Mouse (Mus musculus) heart, adult 18-20 months (tissue): Measurements from ENCODE around the gene Ncor1. TPM values are rescaled to one million over a fixed set of nuclear protein-coding genes. Genes with fewer than 3 reads are reported as not detected.
"Not testable (repeated sequence)": the region's sequence is repeated elsewhere in the genome, so short reads cannot be mapped to it uniquely, and the experiment has no call there.

Experiments
- DNase-seq, 2 experiments: peaks; one replicate each; pipeline ENCODE4 v3.0.0; 2021 to 2022; ENCODE audit warnings: mixed read lengths in 1 of 2
- long read RNA-seq, 2 experiments: library from polyadenylated mRNA; stranded (forward); transcript quantifications; one replicate each; pipeline ENCODE4 v2.0.0; 2021
- total RNA-seq, 2 experiments: library from RNA; stranded (reverse); gene quantifications; 2 replicates each; pipeline ENCODE4 v1.2.3; 2021

The Ncor1 gene
- total RNA-seq: 100 to 1,000 TPM; 113 to 127 TPM
- long read RNA-seq, experiment 1, transcript Ncor1-203 (9 exons, 3,171 nt): major isoform, 5 of 24 reads
- long read RNA-seq, experiment 1, partial matches to known transcripts: 10 of 24 reads
- long read RNA-seq, experiment 1, other reads (novel, unspliced or antisense): 9 of 24 reads
- long read RNA-seq, experiment 2, partial matches to known transcripts: 5 of 13 reads
- long read RNA-seq, experiment 2, other reads (novel, unspliced or antisense): 7 of 13 reads

DNA sequence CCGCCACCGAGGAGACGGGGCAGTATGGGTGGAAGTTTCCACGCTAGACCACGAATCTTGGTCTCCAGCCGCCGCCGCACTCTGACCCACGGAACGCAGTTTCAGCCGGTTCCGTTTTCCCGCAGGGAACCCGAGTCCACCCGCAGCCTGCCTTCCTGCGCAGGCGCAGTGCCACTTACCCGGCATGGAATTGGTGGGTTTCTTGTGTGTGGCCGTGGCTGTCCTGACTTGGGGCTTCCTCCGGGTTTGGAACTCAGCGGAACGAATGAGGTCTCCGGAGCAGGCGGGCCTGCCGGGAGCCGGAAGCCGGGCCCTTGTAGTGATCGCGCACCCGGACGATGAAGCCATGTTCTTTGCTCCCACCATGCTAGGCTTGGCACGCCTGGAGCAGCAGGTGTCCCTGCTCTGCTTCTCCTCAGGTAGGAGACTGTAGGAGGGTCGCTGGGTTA is at the start of gene Ncor1, which contains the start of gene Pigl:
TSS of gene Ncor1 (minus strand) at position 266 of the 449 bp plus-strand sequence.
TSS of gene Pigl (plus strand) at position 185 of the 449 bp plus-strand sequence.
- DNase-seq: peak; percentile 90

DNA sequence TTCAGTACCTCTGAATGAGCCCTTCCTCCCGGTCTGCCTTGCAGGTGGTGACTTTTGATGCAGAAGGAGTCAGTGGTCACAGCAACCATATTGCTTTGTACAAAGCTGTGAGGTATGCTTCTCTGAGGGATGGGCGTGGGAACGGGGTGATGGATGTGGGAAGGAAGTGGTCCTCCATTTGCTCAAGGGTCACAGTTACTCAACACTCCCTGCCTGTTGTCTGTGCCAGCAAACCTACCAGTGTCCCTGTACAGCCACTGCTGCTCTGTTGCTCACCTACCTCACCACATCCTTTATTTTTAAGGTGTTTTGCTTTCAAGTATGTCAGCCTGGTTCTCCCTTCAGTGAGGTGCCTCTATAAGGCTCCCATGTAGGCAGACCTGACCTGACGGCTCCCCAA is 49.3 kb upstream of the Ncor1 start:
- DNase-seq: no peak

DNA sequence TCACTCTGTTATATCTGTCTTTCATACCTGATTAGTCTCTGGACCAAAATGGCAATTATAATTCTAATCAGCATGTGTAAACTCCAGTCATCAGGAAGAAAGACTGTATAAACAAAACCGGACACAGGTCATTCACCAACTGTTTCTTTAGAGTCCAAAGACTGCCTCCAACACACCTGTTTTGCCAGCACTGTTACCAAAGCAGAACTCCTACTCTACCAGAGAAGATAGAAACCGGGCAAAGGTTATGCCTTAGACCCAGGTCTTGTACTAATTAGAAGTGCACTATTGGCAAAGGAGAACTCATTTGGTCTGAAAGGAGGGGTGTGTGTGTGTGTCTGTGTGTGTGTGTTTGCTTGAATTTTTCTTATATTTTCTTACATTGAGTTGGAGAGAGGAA is 42.2 kb upstream of the Ncor1 start:
- DNase-seq: no peak

DNA sequence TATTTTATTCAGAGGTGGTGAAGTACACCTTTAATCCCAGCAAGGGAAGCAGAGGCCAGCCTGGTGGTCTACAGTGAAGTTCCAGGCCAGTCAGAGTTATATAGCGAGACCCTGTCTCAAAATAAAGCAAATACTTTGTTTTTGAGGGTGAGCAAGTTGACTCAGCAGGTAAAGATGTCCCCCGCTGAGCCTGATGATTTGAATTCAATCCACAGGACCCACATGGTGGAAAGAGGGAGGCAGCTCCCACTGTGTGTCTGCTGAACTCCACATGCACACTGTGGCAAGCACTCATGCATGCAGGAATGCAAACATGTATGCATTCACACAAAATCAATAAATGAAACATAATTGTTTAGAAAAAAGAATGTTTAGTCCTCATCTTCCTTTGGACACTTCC is 40.5 kb upstream of the Ncor1 start:
- no peak for DNase-seq

DNA sequence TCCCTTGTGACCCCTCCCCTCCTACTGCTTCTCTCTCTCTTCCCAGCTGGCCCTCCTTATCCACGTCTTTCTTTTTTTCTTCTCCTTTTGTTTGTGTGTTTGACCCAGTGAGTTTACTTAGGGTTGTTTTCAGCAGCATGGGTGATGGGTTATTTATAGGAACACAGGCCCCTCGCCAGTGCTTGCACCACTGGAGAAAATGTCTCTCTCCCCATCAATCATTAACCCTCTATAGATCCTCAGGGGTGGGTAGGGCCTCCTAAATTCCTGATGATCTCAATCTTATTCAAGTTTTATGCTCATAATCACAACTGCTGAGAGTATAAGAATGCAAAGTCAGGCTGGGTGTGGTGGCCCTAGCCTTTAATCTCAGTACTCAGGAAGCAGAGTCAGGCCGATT is 38.8 kb upstream of the Ncor1 start:
- no peak for DNase-seq

DNA sequence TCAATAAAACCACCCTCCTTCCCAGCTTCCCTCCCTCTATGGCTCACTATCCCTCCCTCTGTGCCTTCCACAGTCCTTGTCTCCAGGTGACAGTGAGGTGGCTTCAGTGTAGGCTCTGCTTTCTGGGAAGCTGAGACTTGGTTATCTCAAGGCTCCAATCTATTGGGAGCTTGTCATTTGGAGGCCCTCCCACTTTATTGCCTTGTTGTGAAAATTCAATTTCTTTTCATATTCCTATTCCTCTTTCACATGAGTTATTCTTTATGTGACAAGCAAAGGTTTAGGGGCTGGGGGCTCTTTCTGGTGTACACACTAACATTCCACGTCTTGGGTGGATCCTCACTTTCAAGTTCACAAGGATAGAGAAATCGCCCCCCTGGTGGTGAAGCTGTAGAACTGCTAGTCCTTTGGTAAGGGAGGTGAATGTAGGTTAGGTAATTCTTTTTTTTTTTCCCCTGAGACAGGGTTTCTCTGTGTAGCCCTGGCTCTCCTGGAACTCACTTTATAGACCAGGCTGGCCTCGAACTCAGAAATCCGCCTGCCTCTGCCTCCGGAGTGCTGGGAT is 37.9 kb upstream of the Ncor1 start:
- DNase-seq: peak; percentile 20 to 54

DNA sequence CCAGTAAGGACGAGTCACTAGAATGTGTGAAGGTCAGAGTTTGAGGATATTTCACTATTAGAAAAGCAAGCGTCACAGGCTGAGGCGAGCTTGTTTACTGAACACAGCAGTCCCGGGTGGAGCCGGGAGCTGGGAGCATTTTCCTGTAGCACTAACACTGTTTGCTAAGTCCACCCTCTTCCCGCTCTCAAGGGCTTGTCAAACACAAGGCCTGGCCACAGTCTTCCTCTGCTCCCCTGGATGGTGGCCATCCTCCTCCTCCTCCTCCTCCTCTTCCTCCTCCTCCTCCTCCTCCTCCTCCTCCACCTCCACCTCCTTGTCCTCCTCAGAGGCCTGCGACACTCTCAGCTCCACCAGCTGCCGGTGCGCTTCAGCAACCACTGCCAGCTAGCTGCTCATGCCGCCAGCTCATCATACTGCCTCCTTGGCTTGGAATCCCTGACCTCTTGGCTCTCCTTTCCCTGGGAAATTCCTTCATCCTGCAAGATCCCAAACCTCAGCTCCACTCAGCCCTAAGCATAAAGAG is 37.0 kb upstream of the Ncor1 start:
- DNase-seq: peak; percentile 71 to 73

DNA sequence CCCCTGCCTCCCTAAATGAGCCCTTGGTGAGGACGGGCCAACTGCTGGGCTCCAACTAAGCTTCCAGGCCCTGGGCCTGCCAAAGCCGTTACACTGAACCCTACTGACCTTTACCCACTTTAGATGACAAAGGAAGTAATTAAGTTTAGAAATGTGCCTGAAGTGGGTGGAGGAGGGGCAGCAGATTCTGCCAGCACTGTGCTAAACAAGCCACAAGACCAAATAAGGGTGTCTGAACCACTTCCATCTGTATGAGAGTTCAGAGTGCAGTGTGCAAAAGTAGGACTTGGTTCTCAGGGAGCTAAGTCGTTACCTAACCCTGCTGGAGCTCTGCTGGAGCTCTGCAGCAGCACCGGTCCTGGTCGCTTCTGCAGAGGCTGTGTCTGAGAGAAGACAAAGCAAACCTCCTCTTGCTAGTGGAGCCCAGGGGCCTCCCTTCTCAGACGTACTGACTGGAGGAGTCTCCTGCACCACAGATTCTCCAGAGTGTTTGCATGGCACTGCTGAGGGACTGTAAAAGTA is 36.5 kb upstream of the Ncor1 start:
- DNase-seq: peak in 1 of 2 experiments; percentile 81

DNA sequence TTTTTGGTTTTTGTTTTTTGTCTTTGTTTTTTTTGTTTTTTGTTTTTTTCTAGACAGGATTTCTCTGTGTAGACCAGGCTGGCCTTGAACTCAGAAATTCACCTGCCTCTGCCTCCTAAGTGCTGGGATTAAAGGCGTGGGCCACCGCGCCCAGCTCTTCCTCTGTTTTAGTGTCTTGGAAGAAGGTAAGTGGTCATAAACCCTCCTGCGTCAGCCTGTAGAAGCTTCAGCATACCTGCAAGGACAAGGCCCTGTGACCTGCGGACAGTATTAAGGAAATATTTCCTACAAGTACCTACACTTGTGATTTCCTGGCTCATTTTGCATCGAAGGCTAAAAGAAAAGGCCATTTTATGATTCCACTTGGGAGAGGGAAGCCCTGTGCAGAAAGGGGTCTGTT is 35.4 kb upstream of the Ncor1 start:
- DNase-seq: no peak

DNA sequence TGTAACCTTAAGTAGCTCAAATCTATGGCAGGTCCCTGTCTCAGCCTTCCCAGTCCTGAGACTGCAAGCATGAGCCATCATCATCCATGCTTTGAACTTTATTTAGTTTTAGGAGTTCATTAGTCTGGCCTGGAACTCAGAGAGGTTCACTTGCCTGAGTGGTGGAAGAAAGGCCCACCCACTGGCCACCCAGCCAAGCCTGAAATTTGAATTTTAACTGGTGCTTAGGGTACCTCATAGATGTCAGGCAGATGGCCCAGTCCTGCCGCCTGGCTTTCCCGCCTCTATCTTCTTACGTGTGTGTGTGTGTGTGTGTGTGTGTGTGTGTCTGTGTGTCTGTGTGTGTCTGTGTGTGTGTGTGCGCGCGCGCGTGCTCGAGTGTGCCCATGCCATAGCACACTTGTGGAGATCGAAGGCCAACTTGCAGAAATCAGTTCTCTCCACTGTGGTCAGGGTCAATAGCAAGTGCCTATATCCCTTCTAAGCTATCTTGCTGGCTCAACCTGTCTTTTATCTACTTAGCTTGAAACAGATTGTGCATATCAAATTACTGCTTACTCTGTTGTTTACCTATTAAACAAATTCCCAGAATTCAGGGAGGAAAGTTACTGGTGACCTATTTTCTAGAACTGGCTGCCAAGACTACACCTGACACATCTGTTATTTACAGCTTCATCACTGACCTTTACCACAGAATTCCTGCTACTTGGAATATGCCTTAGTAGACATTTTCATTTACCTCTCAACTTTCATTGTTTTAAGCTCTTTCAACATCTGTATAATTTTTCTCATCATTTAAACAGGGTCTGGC is 29.4 kb upstream of the Ncor1 start:
- no peak for DNase-seq

DNA sequence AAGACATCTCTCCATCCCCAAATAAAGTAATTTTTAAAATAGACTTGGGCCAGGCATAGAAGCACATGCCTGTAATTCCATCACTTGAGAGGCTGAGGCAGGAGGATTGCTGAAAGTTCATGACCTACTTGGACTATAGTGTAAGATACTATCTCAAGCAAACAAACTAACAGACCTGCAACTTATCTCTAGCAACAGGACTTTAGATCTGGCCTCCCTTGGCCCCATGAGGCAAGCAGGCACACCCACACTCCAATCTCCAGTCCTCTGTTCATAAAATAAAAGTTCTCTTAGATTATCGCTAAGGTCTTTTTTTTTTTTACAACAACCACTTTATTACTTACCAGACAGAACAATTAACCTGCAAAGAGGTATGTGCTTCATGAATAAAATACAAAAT is 28.6 kb upstream of the Ncor1 start:
- no peak for DNase-seq

DNA sequence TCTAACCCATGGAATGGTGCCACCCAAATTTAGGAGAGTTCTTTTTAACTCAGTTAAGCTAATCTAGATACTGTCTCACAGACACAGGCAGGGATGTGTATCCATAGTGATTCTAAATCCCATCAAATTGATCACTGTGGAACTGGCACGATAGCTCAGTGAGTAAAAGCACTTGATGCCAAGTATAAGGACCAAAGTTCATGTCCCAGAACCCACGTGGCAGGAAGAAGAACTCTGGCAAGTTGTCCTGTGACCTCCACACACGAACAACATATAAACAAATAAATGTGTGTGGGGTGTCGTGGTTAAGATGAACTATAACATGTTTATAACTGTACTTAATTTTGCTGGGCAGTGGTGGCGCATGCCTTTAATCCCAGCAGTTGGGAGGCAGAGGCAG is 21.2 kb upstream of the Ncor1 start:
- no peak for DNase-seq

DNA sequence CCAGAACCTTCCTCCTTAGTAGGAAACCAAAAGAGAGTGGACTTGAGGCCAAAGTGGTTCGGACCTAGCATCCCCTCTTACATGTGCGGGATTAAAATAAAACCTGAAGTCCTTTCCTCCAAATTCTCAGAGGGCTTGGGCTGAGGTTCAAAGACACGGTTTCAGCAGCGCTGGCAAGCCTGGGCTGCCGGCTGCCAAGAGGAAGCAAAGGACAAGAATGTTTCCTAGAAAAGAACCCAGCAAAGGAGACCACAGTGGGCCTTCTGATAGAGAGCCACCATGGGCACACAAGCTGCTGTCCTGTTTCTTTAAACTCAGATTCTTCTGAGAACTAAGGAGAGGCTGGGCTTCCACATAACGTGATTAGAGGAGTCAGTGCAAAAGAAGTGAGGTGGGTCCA is 20.6 kb upstream of the Ncor1 start:
- peak in 1 of 2 experiments; percentile 26 for DNase-seq

DNA sequence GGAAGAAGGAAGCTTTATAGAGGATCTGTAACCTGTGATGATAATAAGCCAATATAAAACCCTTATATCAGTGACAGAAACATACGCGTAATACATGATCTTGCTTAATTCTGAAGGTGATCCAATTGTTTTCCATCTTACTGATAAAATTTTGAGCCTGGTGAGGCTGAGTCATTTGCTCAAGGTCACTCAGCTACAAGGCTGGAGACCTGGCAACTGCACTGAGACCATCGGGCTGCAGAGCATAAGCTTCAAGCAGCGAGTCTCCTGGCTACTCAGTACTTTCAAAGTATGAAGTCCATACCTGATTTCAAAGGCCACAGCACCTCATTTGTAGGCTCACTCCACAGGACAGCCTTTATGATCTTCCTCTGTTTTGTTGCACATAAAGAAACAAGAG is 17.8 kb upstream of the Ncor1 start:
- no peak for DNase-seq

DNA sequence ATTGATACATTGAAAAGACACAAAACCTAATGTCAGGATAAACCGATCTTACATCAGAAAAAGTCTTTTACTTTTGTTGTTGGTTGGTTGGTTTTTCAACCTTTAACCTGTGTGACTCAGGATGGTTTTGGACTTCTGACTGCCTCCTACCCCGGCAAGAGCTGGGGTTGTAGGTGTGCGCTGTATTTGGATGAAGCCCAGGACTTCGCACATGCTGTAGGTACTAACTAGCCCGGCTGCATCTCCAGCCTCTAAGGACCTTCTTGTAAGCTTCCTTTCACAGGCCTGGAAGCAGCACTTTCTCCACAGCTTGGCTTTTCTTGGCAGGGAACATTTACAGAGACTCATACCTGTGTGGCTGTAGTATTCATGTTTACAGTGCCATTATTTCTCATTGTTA is 15.2 kb upstream of the Ncor1 start:
- DNase-seq: no peak

DNA sequence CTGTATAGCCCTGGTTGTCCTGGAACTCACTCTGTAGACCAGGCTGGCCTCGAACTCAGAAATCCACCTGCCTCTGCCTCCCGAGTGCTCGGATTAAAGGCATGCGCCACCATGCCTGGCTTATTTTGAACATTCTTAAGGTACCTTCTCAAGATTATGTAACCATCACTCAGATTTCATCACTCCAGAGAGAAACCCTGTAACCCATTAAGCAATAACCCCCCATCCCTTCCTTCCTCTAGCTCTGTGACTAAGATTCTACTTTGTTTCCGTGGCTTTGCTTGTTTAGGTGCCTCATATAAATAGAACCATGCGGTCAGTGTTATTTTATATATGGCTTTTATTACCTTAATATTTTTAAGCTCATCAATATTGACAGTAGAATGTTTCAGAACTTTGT is 12.1 kb upstream of the Ncor1 start:
- DNase-seq: no peak

DNA sequence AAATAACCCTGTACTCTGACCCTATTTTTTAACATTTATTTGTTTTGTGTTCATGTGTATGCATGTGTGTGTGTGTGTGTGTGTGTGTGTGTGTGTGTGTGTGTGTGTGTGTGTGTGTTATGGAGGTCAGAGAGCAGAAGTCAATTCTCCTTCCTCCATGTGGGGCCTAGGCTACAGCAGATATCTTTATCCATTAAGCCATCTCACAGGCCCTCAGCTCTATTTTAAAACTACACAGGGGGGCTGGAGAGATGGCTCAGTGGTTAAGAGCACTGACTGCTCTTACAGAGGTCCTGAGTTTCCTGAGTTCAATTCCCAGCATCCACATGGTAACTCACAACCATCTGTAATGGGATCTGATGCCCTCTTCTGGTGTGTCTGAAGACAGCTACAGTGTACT is 8.9 kb upstream of the Ncor1 start:
- DNase-seq: not testable (repeated sequence)

DNA sequence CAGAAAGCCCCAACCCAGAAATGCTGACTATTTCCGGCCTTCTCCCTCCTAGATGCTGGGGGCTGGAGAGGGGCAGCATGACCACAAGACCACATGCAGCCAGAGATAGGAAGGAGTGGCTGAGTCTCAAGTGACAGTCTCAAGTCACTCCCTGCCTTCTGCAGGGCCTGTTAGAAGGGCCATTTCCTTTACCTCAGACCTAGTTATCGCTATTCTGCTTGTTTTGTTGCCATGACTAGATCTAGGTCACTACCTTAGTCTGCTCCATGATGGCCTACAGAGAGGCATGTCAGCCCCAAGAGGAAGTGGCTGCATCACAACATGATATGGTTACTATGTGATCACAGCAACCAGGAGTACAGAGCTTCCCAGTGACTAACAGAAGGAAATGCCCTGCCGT is 8.2 kb upstream of the Ncor1 start:
- no peak for DNase-seq

DNA sequence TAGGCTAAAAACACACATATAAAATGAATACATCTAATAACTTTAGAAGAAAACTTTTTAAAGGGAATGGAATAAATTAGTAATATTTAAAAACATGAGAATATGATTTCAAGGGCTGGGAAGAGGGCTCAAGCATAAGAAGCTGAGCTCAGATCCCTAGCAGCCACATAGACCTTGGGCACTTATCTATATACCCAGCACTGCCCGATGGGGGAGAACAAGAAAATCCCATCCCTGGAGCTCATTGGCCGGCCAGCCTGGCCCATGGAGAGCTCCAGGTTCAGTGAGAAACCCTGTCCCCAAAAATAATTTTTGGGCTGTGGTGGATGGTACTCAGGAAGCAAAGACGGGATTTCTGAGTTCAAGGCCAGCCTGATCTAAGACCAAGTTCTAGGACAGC is 7.5 kb upstream of the Ncor1 start:
- DNase-seq: no peak

DNA sequence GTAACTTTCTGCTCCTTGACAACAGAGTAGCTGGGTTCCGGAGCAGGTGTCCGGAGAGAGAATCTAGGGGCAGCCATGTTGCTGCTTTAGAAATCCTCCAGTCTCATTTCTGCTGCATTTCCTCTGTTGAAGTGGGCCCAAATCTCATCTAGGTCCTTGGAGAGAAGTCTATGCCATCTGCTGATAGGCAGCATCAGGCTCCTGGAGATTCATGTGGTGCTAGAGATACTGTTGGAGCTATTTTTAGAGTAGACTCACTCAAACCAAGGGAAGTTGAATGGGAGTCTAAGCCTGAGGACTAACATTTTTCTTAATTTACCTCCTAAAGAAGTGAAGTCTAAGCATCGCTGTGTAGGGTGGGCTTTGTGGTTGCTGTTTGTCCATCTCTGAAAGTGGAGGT is 6.4 kb upstream of the Ncor1 start:
- no peak for DNase-seq

DNA sequence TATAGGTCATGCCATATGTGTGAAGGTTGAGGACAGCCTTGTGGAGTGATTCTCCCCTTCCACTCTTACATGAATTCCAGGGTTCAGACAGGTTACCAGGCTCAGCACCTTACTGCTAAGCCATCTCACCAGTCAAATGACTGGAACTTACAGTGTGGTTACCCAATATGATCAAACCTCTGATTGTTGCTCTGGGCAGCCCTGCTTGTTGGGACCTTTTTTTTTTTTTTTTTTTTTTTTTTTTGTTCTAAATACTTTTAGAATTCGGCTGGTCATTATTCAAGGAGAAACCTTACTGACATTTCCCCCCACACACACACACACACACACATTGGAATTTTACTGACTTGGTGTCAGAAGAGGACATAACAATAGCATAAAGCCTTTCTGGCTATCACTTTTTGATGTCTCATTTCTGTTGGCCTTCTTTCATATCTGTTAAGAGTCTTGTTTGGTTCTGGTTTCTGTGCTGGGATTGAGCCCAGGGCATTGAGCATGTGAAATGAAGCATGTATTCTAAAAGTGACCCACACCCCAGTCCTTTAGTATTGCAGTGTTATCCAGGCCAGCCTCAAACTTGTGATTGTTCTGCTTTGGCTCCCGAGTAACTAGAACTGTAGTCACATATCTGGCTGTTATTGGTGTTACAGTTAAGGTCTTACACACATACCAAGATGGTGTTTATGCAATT is 5.0 kb upstream of the Ncor1 start:
- DNase-seq: no peak

DNA sequence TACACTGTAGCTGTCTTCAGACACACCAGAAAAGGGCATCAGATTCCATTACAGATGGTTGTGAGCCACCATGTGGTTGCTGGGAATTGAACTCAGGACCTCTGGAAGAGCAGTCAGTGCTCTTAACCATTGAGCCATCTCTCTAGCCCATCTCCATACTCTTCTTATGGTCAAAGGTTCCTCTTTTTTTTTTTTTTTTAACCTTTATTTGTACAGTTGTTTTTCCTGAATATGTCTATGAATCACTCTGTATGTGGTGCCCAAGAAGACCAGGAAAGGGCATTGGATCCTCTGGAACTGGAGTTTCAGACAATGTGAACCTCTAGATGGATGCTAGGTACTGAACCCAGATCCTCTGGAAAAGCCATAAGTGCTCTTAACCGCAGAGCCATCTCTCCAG is 4.2 kb upstream of the Ncor1 start:
- DNase-seq: not testable (repeated sequence)
